Mouse (Mus musculus): ENCODE results near the gene Trpc5os. TPM values are rescaled to one million over a fixed set of nuclear protein-coding genes. Genes with fewer than 3 reads are reported as not detected.
A peak's percentile ranks its signal among the peaks of the same experiment; 100 is the strongest.

The Trpc5os gene
- polyA plus RNA-seq, 1 experiment from 2014 or later = not detected

GRCm38 (mm10) chrX:144523239-144523638, 66.9 kb downstream of the Trpc5os start:
- Histone ChIP-seq H3K27ac (ENCODE audit: low read depth) (no peak overlapping the region), H3K4me1 (ENCODE audit: insufficient read depth) (no peaks in the 10 kb centered on the region), H3K9ac (replicated peaks) (no peak overlapping the region), H3K27me3 (ENCODE audit: insufficient read depth, low read length) (no peaks in the 10 kb centered on the region), H3K9me3 (ENCODE audit: low read length) (no peaks in the 10 kb centered on the region), H3K4me3 (ENCODE audit: low read depth, low read length) (no peak overlapping the region), H3K36me3 (replicated peaks; ENCODE audit: insufficient read depth, low read length) (no peaks in the 10 kb centered on the region), H3K4me2 (ENCODE audit: low read depth, low read length) (no peak overlapping the region)
- ATAC-seq = no peak
- no peak for DNase-seq
- no peak for TF ChIP-seq CTCF (IDR thresholded peaks at IDR 0.05; ENCODE audit: low read depth)
- no peak for TF ChIP-seq EP300 (IDR thresholded peaks at IDR 0.05; ENCODE audit: low read depth)
- 82% methylated on average over 5 of the region's 5 CpGs for WGBS (ENCODE audit: insufficient replicate concordance)

DNA sequence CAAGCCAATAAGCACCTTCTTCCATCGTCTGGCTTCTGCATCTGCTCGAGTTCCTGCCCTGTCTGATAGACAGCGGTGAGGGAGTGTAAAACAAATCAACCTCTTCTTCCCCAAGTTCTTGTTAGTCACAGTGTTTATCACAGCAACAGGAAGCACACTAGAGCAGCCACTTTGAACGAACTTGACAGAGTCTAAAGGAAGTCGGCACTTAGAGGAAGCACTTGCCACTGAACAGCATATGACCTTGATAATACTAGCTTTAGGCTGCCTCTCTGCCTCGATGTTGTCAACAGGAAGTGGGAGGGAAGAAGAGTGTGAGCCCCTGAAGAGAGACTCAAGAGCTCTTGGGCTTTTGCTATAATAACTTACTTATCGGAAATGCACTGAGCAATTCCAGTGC, 69.7 kb downstream of the Trpc5os start:
- H3K4me2 ChIP-seq (ENCODE audit: low read depth, low read length) = no peak overlapping the region
- ATAC-seq (peak; percentile 74), DNase-seq (no peak)
- no peaks in the 10 kb centered on the region for H3K9me3 ChIP-seq (ENCODE audit: low read length)
- H3K4me3 ChIP-seq (ENCODE audit: low read depth, low read length) = no peak overlapping the region
- H3K27me3 ChIP-seq (ENCODE audit: insufficient read depth, low read length) = no peaks in the 10 kb centered on the region
- WGBS (ENCODE audit: insufficient replicate concordance) = 33% methylated on average over 7 of the region's 7 CpGs
- H3K9ac ChIP-seq (replicated peaks) = no peak overlapping the region
- TF ChIP-seq CTCF (IDR thresholded peaks at IDR 0.05; ENCODE audit: low read depth) (no peak), EP300 (IDR thresholded peaks at IDR 0.05; ENCODE audit: low read depth) (no peak)
- H3K36me3 ChIP-seq (replicated peaks; ENCODE audit: insufficient read depth, low read length) = no peaks in the 10 kb centered on the region
- H3K4me1 ChIP-seq (ENCODE audit: insufficient read depth) = no peaks in the 10 kb centered on the region
- H3K27ac ChIP-seq (ENCODE audit: low read depth) = peak overlapping the region; percentile 22; the same call in 1 of the 2 replicates

Other genes starting within 250 kb of the Trpc5os start
- gene Alg13, start 138.8 kb upstream of the Trpc5os start, polyA plus RNA-seq (2015; fragmentation: Nextera tagmentation; extraction: Ambion mirVana) = 4.6 and 5.5 TPM in 2 replicates
- gene Trpc5, start 231.6 kb downstream of the Trpc5os start, polyA plus RNA-seq (2015; fragmentation: Nextera tagmentation; extraction: Ambion mirVana) = not detected in 2 replicates
- 0.86 and 1.4 TPM in 2 replicates for gene Rtl4, start 232.3 kb downstream of the Trpc5os start, polyA plus RNA-seq (2015; fragmentation: Nextera tagmentation; extraction: Ambion mirVana)